Mouse (Mus musculus) stomach, embryonic 16.5 days (tissue): ENCODE measurements around the gene Gcc1. TPM values are rescaled to one million over a fixed set of nuclear protein-coding genes. Genes with fewer than 3 reads are reported as not detected.

Experiments
- ATAC-seq: fragments of 200-750 bp; cut with Nextera tagmentation; 2 replicates; pipeline ENCODE4 v1.8.0; 2017; ENCODE audit warnings: moderate number of reproducible peaks, moderate TSS enrichment; ENCODE audit not compliant: insufficient read depth, low FRiP score
- H3K27ac ChIP-seq: fragments of 300-500 bp; sonication (generic); 2 replicates; pipeline ENCODE4 v1.5.1; 2014; ENCODE audit warnings: low read length
- H3K27me3 ChIP-seq: fragments of 300-500 bp; sonication (generic); 2 replicates; pipeline ENCODE4 v1.6.1; 2014; ENCODE audit warnings: low read length, control low read depth, mixed read lengths; ENCODE audit not compliant: control insufficient read depth, insufficient read depth
- H3K36me3 ChIP-seq: fragments of 300-500 bp; sonication (generic); 2 replicates; pipeline ENCODE4 v1.6.1; 2014; ENCODE audit warnings: low read length; ENCODE audit not compliant: control insufficient read depth, insufficient read depth
- H3K4me1 ChIP-seq: fragments of 300-500 bp; sonication (generic); 2 replicates; pipeline ENCODE4 v1.6.1; 2014; ENCODE audit warnings: low read length, control low read depth, mixed read lengths; ENCODE audit not compliant: control insufficient read depth, insufficient read depth
- H3K4me2 ChIP-seq: fragments of 300-500 bp; sonication (generic); 2 replicates; pipeline ENCODE4 v1.6.1; 2014; ENCODE audit warnings: low read depth, low read length, mixed read lengths
- H3K4me3 ChIP-seq: fragments of 300-500 bp; sonication (generic); replicated peaks from 2 replicates; pipeline ENCODE4 v1.5.1; 2014; ENCODE audit warnings: mild to moderate bottlenecking, low read length
- H3K9ac ChIP-seq: fragments of 300-500 bp; sonication (generic); 2 replicates; pipeline ENCODE4 v1.6.1; 2014; ENCODE audit warnings: low read length
- H3K9me3 ChIP-seq: fragments of 300-500 bp; sonication (generic); replicated peaks from 2 replicates; pipeline ENCODE4 v1.6.1; 2016; ENCODE audit warnings: low read length, control low read depth; ENCODE audit not compliant: control insufficient read depth
- WGBS: fragments of 180-500 bp; shearing (Covaris S2); extraction: QIAGEN DNeasy Blood & Tissue Kit; methylation state at CpG from one replicate; pipeline ENCODE4 v1.1.7; 2014; 5-methylcytosine and 5-hydroxymethylcytosine counted together
- polyA plus RNA-seq: library from polyadenylated mRNA; unstranded; fragments of >200 nt; fragmentation: Nextera tagmentation; extraction: Ambion mirVana; gene quantifications from 2 replicates; pipeline ENCODE4 v1.2.1, GENCODE M21; 2015

Gene Gcc1
- polyA plus RNA-seq, 1 experiment from 2014 or later: 10.0 TPM

DNA sequence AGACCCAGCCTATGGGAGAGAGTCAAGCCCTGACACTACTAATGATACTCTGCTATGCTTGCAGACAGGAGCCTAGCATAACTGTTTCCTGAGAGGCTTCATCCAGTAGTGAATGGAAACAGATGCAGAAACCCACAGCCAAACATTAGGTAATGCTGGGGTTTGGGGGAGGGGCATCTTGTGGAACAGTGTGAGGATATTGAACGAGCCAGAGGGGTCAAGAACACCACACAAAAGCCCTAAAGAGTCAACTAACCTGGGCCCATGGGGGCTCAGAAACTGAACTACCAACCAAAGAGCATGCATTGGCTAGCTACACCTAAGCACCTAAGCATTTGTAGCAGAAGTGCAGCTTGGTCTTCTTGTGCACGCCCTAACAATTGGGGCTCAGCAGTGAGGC is 17.0 kb downstream of the Gcc1 start:
- Histone ChIP-seq H3K4me2 (no peak overlapping the region), H3K9ac (no peak overlapping the region), H3K36me3 (peaks cover 8% of the 10 kb centered on the region; the same call in 1 of the 2 replicates), H3K4me1 (no peaks in the 10 kb centered on the region), H3K27me3 (no peaks in the 10 kb centered on the region), H3K27ac (no peak overlapping the region), H3K4me3 (no peak overlapping the region), H3K9me3 (no peaks in the 10 kb centered on the region)
- 66% methylated on average over 2 of the region's 2 CpGs for WGBS
- no peak for ATAC-seq

DNA sequence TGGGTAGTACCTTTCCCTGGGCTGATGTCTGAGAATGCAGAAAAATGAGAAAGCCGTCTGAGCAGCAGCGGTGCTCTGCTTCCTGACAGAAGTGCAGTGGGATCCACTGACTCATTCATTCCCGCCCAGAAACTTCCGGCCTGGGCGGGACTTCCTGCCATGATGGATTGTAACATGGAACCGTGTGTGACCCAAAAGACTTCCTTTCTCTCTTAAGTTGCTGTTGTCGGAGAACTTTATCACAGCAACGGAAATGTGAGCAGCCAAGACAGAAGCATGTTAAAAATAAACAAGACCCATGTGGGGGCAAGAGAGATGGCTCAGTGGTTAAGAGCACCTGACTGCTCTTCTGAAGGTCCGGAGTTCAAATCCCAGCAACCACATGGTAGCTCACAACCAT is 18.1 kb downstream of the Gcc1 start:
- H3K9me3 ChIP-seq: no peaks in the 10 kb centered on the region
- 73% methylated on average over 9 of the region's 9 CpGs for WGBS
- no peaks in the 10 kb centered on the region for H3K27me3 ChIP-seq
- H3K9ac ChIP-seq: no peak overlapping the region
- no peak overlapping the region for H3K27ac ChIP-seq
- H3K4me1 ChIP-seq: no peaks in the 10 kb centered on the region
- no peak overlapping the region for H3K4me2 ChIP-seq
- H3K4me3 ChIP-seq: no peak overlapping the region
- no peak for ATAC-seq
- no peaks in the 10 kb centered on the region for H3K36me3 ChIP-seq

DNA sequence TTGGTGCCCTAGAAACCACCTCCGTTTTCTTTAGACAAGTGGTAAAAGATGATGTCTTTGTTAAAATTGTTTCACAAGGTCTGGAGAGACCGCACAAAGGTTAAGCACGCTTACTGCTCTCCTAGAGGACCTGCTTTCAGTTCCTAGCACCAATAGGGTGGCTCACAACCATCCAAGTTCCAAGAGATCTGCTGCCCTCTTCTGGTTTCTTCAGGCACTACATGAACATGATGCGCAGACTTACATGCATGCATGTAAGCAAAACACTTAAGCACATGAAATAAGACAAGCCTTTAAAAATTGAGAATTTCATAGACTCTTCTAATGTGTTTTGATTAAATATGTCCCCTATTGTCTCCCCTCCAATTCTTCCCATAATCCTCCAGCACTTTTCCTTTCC is 28.4 kb downstream of the Gcc1 start:
- H3K4me1 ChIP-seq: no peaks in the 10 kb centered on the region
- peaks cover 14% of the 10 kb centered on the region for H3K27me3 ChIP-seq
- no peak for ATAC-seq
- H3K27ac ChIP-seq: no peak overlapping the region
- H3K9ac ChIP-seq: no peak overlapping the region
- H3K36me3 ChIP-seq: no peaks in the 10 kb centered on the region
- peaks cover 6% of the 10 kb centered on the region; the same call in 1 of the 2 replicates for H3K9me3 ChIP-seq
- H3K4me3 ChIP-seq: no peak overlapping the region
- 86% methylated on average over 4 of the region's 4 CpGs for WGBS
- no peak overlapping the region for H3K4me2 ChIP-seq

DNA sequence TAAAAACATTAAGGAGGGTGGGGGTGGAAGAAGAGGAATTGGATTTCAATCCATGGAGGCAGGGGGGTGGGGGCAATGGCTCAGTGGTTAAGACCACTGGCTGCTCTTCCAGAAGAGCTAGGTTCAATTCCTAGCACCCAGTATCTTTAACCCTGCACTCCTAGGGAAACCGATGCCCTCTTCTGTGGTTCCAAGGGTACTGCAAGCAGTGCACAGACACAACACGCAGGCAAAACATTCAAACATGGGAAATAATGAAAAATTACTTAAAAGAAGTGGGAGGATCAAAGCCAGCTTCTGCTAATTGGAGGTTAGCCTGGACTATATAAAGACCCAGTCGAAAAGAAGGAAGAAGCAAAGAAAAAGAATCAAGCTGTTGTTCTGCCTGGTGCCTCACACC is 29.5 kb downstream of the Gcc1 start:
- ATAC-seq: no peak
- WGBS: 80% methylated on average over 3 of the region's 3 CpGs
- Histone ChIP-seq H3K36me3 (no peaks in the 10 kb centered on the region), H3K27ac (no peak overlapping the region), H3K9me3 (0 out of 2 replicates have a peak, but pooled peaks cover 3% of the 10 kb centered on the region), H3K4me3 (no peak overlapping the region), H3K4me1 (no peaks in the 10 kb centered on the region), H3K27me3 (peaks cover 14% of the 10 kb centered on the region), H3K9ac (no peak overlapping the region), H3K4me2 (no peak overlapping the region)

DNA sequence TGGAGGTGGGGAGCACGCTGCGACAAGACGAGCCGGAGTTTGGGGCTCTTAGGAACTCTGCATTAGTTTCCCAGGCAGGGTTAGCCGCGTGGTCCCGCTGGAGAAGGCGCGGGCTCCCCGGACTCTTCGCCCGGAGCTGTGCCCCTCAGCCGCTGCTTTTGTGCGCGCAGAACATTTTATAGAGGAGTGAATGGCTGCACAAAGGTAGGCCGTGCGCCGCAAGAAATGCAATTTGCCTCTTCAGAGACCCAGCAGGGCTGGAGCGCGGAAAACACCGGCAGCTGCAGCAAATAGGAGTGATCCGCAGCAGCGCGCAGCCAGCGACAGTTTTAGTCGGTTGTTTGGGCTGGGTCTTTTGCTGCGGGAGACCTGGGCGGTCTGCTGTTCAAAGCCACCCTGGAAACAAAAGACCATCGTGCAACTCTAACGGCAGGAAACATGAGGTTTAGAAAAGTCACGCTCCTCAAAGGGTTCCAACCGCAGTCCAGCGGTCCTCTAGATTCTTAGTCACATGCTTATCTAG is 30.4 kb downstream of the Gcc1 start, which contains the start of gene Zfp800:
TSS of gene Zfp800 (minus strand) at position 325 of the 523 bp plus-strand sequence.
- ATAC-seq: no peak
- H3K27ac ChIP-seq: no peak within 1 kb of the TSS
- H3K9ac ChIP-seq: peak within 1 kb of the TSS; percentile 40
- H3K4me1 ChIP-seq: no peaks in the 10 kb centered on the region
- H3K4me2 ChIP-seq: peak within 1 kb of the TSS; percentile 78
- under 1% methylated on average over 33 of the region's 33 CpGs for WGBS
- H3K27me3 ChIP-seq: peaks cover 14% of the 10 kb centered on the region
- 0 out of 2 replicates have a peak, but pooled peaks cover 3% of the 10 kb centered on the region for H3K9me3 ChIP-seq
- H3K36me3 ChIP-seq: no peaks in the 10 kb centered on the region
- H3K4me3 ChIP-seq: peak within 1 kb of the TSS; percentile 49

DNA sequence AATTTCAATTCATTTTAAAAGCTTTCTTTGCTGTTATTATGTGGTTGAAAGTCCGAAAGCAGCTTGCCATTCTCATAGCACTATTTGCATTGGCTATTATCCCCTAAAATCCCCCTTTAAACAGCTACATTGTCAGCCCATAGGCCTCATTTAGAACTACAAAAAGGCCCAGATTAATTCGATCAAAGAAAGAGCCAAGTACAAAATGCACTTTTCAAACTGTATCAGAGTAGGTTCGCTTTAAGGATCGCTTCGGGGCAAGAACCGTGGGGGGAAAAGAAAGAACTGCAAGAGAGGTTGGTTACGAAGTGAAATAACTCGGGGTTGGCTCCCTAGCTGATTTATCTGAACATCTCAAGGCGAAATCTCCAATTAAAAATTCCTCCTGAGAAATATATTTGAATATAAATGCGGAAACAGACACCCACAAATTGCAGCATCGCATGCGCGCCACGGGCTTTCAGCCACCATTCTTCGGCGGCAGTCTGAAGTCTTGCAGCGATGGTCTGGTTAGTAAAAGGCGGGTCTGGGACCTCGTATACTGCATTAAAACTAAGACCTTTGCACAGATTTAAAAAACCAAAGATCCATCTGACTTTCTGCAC is 31.2 kb downstream of the Gcc1 start:
- Histone ChIP-seq H3K4me2 (peak overlapping the region; percentile 78), H3K4me3 (peak overlapping the region; percentile 49), H3K4me1 (no peaks in the 10 kb centered on the region), H3K36me3 (no peaks in the 10 kb centered on the region), H3K9ac (peak overlapping the region; percentile 36), H3K27ac (no peak overlapping the region), H3K9me3 (0 out of 2 replicates have a peak, but pooled peaks cover 3% of the 10 kb centered on the region), H3K27me3 (peaks cover 14% of the 10 kb centered on the region)
- 6% methylated on average over 19 of the region's 19 CpGs for WGBS
- ATAC-seq: no peak

DNA sequence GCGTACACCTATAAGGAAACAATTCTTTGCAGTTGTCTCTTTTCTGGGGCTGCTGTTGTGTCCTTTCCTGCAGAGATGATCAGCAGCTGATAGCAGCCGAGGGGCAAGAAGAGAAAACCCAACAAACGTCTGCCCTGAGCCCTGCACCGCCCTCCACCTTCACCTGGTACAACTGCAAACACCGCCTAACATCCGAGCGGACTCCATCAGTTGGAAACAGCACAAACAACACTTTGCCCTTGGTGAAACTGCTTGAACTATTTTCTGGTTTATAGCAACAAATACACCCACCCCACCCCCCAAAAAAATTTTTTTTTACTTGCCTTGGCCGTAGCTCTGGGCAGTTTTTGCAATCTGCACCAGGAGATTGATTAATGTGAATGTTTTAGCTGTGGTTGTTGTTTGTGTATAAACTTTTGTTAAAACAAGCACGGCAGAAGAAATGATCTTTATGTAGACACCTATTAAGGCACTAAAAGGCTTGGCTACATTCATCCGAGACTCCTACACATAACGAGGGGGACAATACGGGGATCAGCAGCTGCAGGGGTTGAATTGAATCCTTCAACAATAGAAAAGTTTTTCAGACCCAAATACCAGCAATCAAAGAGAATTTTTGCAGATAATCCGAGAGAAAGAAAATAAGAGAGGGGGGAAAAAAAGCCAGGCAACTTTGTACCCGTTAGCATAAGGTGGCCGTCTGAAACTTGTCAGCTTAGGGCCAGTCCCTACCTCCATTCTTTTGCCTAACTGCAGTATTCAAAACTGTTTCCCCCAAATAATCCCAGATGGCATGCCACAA is 31.9 kb downstream of the Gcc1 start:
- Histone ChIP-seq H3K4me3 (no peak overlapping the region), H3K4me1 (no peaks in the 10 kb centered on the region), H3K9me3 (0 out of 2 replicates have a peak, but pooled peaks cover 3% of the 10 kb centered on the region), H3K27ac (no peak overlapping the region), H3K4me2 (peak overlapping the region; percentile 78), H3K27me3 (peaks cover 14% of the 10 kb centered on the region), H3K9ac (no peak overlapping the region), H3K36me3 (no peaks in the 10 kb centered on the region)
- ATAC-seq: no peak
- 36% methylated on average over 15 of the region's 15 CpGs for WGBS

DNA sequence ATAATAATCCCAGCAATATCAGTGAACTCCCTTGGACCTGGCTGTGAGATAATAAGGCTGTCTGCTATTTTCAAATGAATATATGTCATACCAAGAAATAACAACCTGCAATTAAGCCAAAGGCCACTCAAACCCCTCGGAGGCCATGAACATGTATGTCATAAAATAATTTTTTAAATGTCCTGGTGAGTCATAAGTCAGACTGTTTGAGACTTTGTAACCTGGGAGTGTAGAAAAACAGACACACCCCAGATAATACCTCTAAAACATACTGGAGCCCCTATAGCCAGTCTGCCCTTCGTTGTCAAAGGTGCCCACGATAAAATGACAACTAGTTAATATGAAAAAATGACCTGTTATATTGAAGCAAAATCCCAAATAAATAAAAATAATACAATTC is 39.2 kb downstream of the Gcc1 start:
- no peak overlapping the region for H3K27ac ChIP-seq
- WGBS: 72% methylated on average over 3 of the region's 3 CpGs
- no peak overlapping the region for H3K4me3 ChIP-seq
- no peaks in the 10 kb centered on the region for H3K4me1 ChIP-seq
- H3K4me2 ChIP-seq: no peak overlapping the region
- no peak for ATAC-seq
- H3K9ac ChIP-seq: no peak overlapping the region
- H3K36me3 ChIP-seq: no peaks in the 10 kb centered on the region
- H3K9me3 ChIP-seq: no peaks in the 10 kb centered on the region
- H3K27me3 ChIP-seq: no peaks in the 10 kb centered on the region

DNA sequence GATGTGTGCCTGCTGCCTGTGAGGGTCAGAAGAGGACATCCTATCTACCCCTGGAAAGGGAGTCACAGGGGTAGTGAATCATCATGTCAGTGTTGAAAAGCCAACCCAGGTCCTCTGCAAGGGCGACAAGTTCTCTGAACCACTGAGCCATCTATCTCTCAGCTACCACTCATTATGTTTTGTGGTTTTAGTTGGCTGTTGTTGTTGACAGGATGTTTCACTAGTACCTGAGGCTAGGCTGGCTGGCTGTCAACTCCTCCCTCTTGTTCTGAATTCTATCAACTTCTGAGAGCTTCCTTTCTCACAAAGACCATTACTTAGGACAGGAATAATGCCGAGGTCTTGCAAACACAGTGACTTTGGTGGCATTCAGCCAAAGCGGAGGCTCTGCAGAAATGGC is 43.0 kb downstream of the Gcc1 start:
- H3K4me2 ChIP-seq: no peak overlapping the region
- no peak for ATAC-seq
- no peaks in the 10 kb centered on the region for H3K4me1 ChIP-seq
- H3K27me3 ChIP-seq: no peaks in the 10 kb centered on the region
- WGBS: 77% methylated on average over 3 of the region's 3 CpGs
- no peak overlapping the region for H3K27ac ChIP-seq
- H3K4me3 ChIP-seq: no peak overlapping the region
- no peaks in the 10 kb centered on the region for H3K9me3 ChIP-seq
- H3K36me3 ChIP-seq: no peaks in the 10 kb centered on the region
- no peak overlapping the region for H3K9ac ChIP-seq
